Mouse (Mus musculus): ENCODE measurements at regions not wholly inside any gene's neighbourhood (a gene's known extent, or its start where the extent isn't known, plus 50 kb on each side); places are given as distances from the start of the nearest gene placed in this dataset.

DNA sequence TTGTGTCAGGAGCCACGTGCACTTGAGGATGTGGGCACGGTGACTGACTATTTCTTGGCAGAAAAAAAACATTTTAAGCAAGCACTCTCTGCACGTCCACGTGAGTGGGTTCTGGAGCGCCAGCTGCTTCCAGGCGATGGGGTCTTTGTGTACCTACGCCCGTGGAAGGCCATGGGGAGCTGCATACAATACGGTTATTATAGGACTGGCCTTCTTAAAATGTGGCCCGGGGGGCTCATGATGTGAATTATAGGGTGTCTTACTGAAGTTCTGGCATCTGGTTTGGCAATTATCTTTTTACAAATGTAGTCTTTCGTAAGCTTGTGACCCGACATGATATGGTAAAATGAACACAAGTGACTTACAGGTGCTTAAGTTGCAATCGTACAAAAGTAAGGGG, 103.5 kb upstream of the Gmds start:
- TF ChIP-seq POLR2A (IDR thresholded peaks at IDR 0.05; ENCODE audit: insufficient read depth, low read length) = no peak
- no peak for TF ChIP-seq CTCF (IDR thresholded peaks at IDR 0.05; ENCODE audit: low read depth, low read length)
- TF ChIP-seq EP300 (IDR thresholded peaks at IDR 0.05; ENCODE audit: insufficient read depth, low read depth, low read length) = no peak

All from ES-Bruce4 (cell line).